Mouse (Mus musculus) olfactory bulb, adult 2 months (tissue): ENCODE measurements around the gene Tsc22d3. TPM values are rescaled to one million over a fixed set of nuclear protein-coding genes. Genes with fewer than 3 reads are reported as not detected.
A peak's percentile ranks its signal among the peaks of the same experiment; 100 is the strongest.

Experiments used
- H3K27ac ChIP-seq: fragments of 200-500 bp; 2 replicates; pipeline ENCODE4 v1.5.1; 2012; ENCODE audit warnings: low read depth, low read length; ENCODE audit not compliant: insufficient read depth
- H3K4me1 ChIP-seq: fragments of 200-500 bp; 2 replicates; pipeline ENCODE4 v1.6.1; 2012; ENCODE audit warnings: low read length; ENCODE audit not compliant: control insufficient read depth, insufficient read depth
- H3K4me3 ChIP-seq: fragments of 200-500 bp; 2 replicates; pipeline ENCODE4 v1.5.1; 2012; ENCODE audit warnings: mild to moderate bottlenecking, low read depth, low read length, moderate library complexity; ENCODE audit not compliant: insufficient read depth
- CTCF ChIP-seq: fragments of 200-500 bp; IDR thresholded peaks from 2 replicates; pipeline ENCODE4 v1.5.1; 2012; ENCODE audit warnings: low read depth, mild to moderate bottlenecking, low read length, moderate library complexity; ENCODE audit not compliant: insufficient read depth
- POLR2A ChIP-seq: fragments of 200-500 bp; IDR thresholded peaks from 2 replicates; pipeline ENCODE4 v1.6.1; 2012; ENCODE audit warnings: mild to moderate bottlenecking, low read depth, low read length, moderate library complexity; ENCODE audit not compliant: insufficient read depth
- WGBS: fragments of 180-500 bp; shearing (Covaris S2); methylation state at CpG from one replicate; pipeline ENCODE4 v1.1.7; 2018; 5-methylcytosine and 5-hydroxymethylcytosine counted together
- polyA plus RNA-seq: library from polyadenylated mRNA; stranded (reverse); fragments of >200 nt; gene quantifications from 2 replicates; pipeline ENCODE4 v1.2.4, GENCODE M21; 2012; ENCODE audit warnings: low replicate concordance; ENCODE audit not compliant: missing spikeins, insufficient read depth, insufficient read length

Tsc22d3 gene
- polyA plus RNA-seq, 1 experiment: not detected

DNA sequence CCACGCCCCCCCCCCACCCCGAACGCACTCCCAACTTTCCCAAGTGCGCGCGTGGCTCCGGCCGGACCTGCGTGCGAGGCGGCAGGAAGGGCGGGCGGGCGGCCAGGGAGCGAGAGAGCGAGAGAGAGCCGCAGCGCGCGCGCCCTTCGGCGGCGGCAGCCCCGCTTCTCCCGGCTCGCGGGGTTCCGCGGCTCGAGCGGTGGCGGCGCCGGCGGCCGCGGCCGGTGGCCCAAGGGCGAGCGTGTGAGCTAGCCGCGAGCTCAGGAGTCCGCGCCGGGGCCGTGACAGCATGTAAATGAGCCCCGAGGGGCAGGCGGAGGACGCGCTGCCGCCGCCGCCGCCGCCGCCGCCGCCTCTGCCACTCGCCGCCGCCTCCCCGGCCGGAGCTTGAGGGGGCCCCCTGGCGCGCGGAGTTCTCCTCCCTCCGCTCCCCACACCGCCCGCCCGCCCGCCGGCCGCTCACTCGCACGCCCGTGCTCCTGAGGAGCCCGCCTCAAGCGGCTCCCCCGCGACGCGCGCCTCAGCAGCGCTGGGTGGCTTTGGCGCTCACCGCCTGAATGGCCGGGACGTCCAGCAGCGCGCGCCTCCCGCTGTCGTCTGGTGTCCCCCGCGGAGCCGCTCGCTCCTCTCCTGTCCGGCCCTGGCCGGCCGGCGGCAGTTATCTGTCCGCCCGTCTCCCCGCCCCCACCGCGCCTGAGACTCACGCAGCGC is 1.5 kb downstream of the Tsc22d3 start:
- Histone ChIP-seq H3K27ac (no peak overlapping the region), H3K4me3 (peak overlapping the region; percentile 55), H3K4me1 (peaks cover 12% of the 10 kb centered on the region; the same call in 1 of the 2 replicates)
- 43% methylated on average over 91 of the region's 109 CpGs for WGBS
- TF ChIP-seq CTCF (no peak), POLR2A (no peak)

DNA sequence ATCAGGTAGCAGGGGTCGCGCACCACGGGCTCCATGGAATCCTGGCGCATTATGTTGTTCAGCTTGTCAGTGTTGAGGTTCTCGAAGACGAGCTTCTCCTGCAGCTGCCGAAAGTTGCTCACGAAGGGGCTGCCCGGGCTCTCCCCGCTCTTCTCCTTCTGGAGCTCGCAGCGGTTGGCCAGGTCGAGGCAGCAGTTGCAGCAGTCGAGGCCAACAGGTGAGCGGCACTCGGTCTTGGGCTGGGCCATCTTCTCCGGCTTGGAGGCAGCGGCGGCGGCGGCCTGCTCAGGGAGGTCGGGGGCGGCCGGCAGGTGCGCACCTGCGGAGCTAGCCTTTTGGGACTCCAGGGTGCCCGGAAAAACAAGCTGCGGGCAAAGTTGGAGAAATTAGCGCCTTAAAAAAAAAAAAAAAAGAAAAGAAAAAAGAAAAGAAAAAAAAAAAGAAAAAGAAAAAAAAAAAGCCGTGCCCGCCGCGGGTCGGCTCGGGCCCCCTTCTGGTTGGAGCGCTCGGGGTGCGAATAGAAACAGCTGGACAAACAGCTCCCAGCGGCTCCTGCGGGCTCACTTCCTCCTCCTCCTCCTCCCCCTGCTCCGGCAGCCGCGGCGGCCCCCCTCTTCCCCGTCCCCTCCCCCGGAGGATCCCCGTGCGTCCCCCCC is 2.1 kb downstream of the Tsc22d3 start:
- H3K4me3 ChIP-seq: peak overlapping the region; percentile 41
- 22% methylated on average over 42 of the region's 48 CpGs for WGBS
- H3K27ac ChIP-seq: no peak overlapping the region
- peaks cover 12% of the 10 kb centered on the region; the same call in 1 of the 2 replicates for H3K4me1 ChIP-seq
- TF ChIP-seq CTCF: no peak
- TF ChIP-seq POLR2A: no peak

DNA sequence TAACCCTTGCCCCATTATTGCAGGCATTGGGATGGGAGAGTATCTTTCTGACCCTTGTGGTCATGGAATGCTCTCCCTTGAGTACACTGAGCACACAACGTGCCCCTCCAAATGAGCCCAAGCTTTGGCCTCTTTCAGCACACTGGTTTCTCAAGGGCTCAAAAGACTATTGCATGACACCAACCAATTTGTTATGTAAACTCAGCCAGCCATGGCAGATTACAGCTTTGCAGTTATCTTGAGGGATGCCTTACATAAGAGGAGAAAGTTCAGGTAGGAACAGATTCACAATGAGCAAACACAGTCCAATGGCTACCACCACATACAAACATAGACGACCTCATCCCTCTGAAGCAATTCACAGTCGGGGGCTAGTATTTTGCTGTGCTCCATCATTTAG is 9.3 kb downstream of the Tsc22d3 start:
- H3K27ac ChIP-seq: no peak overlapping the region
- H3K4me1 ChIP-seq: no peaks in the 10 kb centered on the region
- WGBS: 88% methylated on average over 3 of the region's 3 CpGs
- no peak for TF ChIP-seq POLR2A
- no peak for TF ChIP-seq CTCF
- no peak overlapping the region for H3K4me3 ChIP-seq

DNA sequence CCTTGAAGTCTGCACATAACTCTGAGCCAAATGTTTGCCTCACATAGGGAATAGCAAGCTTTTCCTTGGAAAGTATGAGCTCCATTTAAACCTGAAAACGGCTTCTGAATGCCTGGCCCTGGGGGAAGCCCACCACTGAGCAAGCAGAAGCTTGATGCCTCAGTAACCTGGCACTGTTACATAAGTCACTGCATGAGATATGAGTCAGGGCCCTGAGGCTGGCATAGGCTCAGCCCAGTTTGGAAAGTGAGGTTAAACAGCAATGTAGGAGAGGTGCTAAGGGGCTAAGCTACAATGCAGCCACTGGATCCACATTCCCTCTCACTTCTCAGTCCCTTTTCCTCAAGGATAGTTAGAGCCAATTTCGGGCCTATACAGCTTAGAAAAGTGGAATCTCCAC is 10.3 kb downstream of the Tsc22d3 start:
- Histone ChIP-seq H3K4me3 (no peak overlapping the region), H3K27ac (no peak overlapping the region), H3K4me1 (no peaks in the 10 kb centered on the region)
- TF ChIP-seq POLR2A: no peak
- no peak for TF ChIP-seq CTCF
- WGBS: 76% methylated on average over 2 of the region's 2 CpGs

DNA sequence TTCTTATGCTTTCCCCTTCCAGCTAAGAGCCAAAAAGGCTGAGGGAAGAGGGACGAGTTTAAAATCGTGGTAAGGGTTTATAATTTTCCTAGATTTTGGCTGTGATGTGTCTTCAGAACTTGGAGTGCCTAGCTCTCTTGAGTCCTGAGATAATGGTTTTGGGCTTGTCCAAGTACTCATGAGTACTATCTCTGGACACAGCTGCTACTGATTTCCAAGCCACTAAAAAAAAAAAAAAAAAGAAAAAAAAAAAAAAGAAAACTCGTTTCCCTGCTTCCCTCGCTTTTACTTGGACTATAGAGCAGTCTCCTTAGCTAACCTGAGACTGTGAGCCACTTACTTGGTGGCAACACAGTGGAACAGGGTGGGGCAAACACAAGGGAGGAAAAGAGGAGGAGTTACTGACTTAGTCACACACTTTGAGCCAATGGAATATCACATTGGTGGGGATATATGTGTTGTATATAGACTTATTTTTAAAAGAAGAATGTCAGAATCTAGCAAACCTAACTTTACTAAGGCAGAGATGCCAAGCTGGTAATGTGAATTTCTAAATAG is 11.2 kb downstream of the Tsc22d3 start:
- TF ChIP-seq CTCF (no peak), POLR2A (no peak)
- no peaks in the 10 kb centered on the region for H3K4me1 ChIP-seq
- H3K4me3 ChIP-seq: no peak overlapping the region
- H3K27ac ChIP-seq: no peak overlapping the region
- WGBS: 88% methylated on average over 4 of the region's 4 CpGs

DNA sequence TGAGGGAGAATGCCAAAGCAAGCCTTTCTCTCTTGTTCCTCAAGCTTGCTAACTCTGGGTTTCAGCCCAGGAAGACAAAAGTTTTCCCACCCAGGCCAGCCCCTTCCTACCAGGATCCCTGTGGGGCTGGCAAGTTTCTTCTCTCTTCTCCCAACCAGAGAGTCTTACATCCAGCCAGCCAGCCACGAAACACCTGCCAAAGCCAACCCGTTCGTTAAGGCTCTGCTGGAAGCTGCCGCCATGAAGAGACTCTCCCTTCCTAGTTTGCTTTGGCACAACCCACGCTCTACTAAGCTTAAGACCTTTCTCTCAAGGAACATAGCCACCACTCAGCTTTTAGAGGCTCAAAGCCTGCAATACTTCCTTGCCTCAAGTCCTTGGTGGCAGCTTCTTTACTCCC is 11.9 kb downstream of the Tsc22d3 start:
- Histone ChIP-seq H3K4me1 (no peaks in the 10 kb centered on the region), H3K27ac (no peak overlapping the region), H3K4me3 (no peak overlapping the region)
- TF ChIP-seq CTCF: no peak
- no peak for TF ChIP-seq POLR2A
- 46% methylated on average over 5 of the region's 5 CpGs for WGBS

DNA sequence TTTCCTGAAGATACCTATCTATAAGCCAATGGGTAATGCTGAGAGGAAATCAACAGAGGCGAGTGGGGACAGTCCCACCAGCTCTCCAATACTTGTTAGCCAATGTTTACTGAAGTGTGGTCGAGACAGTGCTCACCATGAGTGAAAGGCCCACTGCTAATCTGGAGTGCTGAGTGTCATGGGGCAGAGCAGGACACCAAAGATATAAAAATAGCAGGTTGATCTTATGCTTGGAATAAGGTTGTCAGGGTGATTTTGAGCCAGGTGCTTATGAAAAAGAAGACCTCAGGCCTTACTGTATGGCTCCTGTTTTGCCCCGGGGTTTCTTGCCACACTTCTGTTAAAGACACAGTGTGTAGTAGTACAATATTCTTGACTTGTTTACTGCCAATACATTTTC is 20.0 kb downstream of the Tsc22d3 start:
- H3K4me1 ChIP-seq: no peaks in the 10 kb centered on the region
- TF ChIP-seq CTCF (no peak), POLR2A (no peak)
- 77% methylated on average over 3 of the region's 3 CpGs for WGBS

DNA sequence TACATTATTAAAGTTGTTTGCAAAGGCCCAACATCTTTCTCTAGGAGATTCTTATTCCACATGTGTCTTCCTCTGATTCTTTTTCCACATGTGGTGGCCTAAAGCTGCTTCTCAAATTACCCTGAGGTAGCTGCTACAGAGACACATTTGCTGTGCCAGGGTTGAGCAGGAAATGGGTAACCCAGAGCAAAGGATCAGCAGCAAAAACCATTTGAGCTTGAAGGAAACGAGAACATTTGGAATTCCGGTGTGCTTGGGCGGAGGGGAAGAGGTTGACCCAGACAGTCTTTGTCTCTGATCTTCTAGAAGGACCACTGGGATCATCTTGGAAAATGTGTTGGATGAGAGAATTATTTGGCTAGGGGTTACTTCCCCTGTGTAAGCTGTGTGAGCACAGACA is 24.8 kb downstream of the Tsc22d3 start:
- no peak for TF ChIP-seq CTCF
- TF ChIP-seq POLR2A: no peak
- WGBS: 89% methylated on average over 3 of the region's 3 CpGs
- no peak overlapping the region for H3K27ac ChIP-seq
- H3K4me1 ChIP-seq: no peaks in the 10 kb centered on the region
- H3K4me3 ChIP-seq: no peak overlapping the region

More for the DNA sequence above, 20.0 kb downstream of the Tsc22d3 start:
- Histone ChIP-seq H3K4me3 (no peak overlapping the region), H3K27ac (no peak overlapping the region)

DNA sequence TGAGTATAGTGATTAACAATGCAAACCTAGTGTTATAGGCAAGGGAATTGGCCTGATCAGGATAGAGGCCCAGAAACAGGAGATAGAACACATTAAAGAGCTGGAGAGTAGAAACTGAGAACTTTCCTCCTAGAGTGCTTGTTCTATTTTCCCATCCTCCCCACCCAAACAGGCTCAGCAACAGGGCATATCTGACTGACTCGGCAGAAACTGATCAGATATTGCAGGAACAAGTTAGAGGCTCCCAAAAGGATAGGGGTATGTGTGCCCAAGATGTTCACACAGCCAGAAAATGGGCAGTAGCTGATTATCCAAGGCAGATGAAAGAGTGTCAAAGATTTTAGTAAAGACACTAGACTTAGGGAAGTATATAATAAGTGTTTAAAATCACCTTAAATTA is 25.3 kb downstream of the Tsc22d3 start:
- Histone ChIP-seq H3K27ac (no peak overlapping the region), H3K4me1 (no peaks in the 10 kb centered on the region), H3K4me3 (no peak overlapping the region)
- TF ChIP-seq CTCF (no peak), POLR2A (no peak)
- WGBS: 68% methylated on average over 1 of the region's 1 CpGs
